Mouse (Mus musculus): Measurements from ENCODE around the gene Clstn3.
A peak's percentile ranks its signal among the peaks of the same experiment; 100 is the strongest.
"Not testable (repeated sequence)": the region's sequence is repeated elsewhere in the genome, so short reads cannot be mapped to it uniquely, and the experiment has no call there.

The Clstn3 gene

DNA sequence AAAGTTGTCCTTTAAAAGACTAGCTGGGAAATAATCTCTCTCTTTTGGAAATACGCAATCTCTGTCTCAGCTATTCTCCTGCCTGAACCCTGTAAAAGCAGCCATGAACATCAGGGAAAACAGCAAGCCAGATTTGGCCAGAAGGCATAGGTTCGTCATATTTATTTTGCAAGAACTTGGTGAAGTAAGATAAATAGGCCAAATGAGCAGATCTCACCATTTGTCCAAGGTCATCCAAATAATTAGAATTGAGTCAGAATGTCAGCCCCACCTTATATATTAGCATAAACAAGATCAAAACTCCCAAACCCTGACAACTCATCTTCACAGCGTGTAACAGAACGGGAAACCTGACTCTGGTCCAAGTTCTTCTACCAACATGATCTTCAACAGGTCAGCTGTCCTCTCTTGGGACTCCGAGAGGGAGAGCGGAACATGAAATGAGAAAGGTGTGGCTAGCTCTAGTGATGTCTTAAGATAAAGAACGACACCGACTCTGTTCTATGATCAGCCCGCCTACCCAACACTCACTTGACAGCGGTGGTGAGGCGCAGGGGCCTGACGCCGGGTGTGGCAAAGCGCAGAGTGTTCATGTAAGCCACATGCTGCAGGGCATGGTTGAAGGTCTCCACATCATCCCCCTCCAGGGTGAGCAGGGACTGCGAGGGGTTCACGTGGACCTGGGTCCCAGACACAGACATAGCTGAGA lies 15.5 kb downstream of the Clstn3 start:
- no peak for DNase-seq (ENCODE audit: low spot score)

DNA sequence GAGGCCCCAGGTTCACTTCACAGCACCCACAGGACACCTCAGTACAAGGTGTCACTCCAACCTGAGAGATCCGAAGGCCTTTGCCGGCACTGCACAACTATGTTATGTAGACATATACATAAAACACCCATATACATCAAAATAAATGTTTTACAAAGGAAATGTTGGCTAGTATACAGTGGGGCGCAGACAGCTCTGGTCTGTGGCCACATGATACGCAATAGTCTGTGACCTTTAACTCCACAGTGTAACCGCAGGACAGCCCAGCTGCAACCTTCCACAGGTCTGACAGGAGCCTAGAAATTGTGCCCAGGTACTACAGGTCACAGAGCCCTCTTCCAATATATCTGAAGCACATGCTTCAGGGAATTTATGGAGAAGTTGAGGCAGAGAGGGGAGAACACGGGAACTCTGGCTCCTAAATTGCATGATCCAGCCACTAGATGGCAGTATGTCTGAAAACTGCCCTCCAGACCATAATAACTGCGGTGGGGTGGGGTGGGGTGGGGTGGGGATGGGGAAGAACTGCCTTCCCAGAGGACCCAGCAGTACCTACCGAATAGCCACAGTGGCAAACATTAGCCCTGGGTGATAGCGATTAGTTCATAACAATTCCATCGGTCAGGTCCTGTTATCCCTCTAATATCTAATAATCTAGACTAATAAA lies 16.3 kb downstream of the Clstn3 start:
- DNase-seq (ENCODE audit: low spot score), result no peak

DNA sequence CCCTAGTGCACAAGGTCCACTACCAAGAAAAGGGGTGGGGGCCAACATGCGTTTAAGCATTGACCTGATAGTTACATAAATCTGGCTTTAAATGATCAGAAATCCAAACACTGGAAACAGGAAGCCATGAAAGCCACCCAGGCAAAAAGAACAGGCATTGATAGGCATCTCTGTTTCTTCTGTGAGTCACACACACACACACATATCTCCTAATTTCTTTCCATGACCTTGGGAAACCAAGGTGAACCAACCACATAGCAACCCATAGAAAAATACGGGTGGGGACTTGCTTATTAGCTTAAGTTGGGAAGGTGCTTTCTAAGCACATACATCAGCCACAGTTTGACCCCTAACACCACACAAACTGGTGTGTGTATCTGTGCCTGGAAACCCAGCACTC lies 17.2 kb downstream of the Clstn3 start:
- DNase-seq (ENCODE audit: low spot score), result no peak

DNA sequence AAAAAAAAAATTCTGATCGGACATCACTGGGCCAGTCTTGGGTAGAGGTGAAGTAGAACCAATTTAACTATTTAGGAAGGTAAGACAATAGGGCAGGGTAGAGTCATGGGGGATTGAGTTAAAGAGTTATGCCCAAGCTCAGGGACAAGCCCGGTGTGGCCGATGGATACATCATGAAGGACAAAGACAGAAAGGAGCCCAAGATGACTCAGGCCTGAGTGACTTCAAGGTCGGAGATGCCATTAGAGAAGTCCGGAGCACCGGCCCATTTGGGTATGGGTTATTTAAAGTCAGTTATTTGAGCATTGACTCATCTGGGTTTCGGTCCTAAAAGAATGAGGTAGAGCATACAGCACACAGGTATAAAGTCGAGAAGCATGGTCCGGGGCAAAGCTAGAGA lies 18.1 kb downstream of the Clstn3 start:
- no peak for DNase-seq (ENCODE audit: low spot score)

DNA sequence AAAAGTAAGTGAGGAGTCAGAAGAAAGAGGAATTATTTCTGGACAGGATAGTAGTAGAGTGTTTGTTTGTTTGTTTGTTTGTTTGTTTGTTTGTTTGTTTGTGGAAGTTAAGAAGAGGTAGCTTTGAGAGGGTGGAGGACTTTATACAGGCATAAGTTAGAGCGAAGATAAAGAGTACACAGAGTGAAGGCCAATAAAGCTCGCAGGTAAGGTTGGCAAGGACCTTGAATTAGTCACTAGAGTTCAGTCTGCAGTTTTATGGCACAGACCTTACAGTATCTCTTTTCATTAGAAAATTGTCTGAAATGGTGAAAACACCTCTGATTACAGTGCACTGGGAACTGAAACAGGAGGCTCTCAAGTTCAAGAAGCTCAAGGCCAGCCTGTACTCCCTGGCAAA lies 18.6 kb downstream of the Clstn3 start:
- no peak for DNase-seq (ENCODE audit: low spot score)

DNA sequence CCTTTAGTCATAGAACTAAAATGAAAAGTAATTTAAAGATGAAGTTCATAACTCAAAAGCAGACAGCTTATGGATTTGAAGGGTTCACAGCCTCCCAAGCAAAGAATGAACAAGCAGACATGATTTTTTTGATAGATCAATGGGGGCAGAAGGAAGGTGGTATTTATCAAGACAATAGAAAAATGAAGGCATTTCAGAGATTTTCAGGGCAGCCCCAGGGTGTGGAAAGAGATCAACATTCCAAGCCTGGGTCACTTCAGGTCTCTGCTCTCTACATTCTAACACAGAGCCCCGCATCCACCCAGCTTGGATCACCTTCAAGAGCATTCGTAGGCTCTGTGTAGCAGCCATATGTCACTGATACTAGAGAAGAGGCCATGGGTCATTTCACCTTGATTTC lies 21.3 kb downstream of the Clstn3 start:
- no peak for DNase-seq (ENCODE audit: low spot score)

DNA sequence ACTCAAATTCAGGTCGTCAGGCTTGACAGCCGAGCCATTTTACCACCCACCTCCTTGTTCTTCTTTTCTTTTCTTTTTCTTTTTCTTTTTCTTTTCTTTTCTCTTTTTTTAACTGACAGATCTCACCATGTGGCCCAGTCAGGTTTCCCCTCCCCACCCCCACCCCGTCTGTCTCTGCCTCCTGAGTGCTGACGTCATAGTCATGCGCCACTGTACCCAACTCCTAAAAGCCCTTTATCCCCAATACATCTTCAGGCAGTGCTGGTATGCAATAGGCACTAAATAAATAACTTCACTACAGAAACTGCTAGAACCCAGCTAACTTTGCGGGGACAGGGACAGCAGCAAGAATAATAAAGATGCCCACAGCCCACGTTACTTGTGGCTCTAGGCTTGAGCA lies 28.3 kb downstream of the Clstn3 start:
- no peak for DNase-seq (ENCODE audit: low spot score)

DNA sequence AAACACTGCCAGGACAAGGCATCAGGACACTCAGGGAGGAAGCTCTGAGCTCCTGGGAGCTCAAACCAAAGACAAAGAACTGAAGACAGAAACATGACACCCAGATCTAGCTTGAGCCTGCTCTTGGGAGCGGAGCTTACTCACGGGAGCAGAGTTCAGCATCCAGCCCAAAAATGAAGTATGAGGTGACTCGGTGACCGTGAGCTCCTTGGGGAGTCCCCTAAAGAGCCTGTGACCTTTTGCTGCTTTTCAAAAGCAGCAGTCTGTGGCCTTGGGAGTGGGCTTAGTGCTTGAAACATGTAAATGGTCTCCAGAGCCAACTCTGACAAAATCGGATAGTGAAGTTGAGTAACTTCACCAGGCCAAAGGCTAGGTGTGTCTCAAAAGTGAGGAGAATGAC lies 29.4 kb downstream of the Clstn3 start:
- no peak for DNase-seq (ENCODE audit: low spot score)

DNA sequence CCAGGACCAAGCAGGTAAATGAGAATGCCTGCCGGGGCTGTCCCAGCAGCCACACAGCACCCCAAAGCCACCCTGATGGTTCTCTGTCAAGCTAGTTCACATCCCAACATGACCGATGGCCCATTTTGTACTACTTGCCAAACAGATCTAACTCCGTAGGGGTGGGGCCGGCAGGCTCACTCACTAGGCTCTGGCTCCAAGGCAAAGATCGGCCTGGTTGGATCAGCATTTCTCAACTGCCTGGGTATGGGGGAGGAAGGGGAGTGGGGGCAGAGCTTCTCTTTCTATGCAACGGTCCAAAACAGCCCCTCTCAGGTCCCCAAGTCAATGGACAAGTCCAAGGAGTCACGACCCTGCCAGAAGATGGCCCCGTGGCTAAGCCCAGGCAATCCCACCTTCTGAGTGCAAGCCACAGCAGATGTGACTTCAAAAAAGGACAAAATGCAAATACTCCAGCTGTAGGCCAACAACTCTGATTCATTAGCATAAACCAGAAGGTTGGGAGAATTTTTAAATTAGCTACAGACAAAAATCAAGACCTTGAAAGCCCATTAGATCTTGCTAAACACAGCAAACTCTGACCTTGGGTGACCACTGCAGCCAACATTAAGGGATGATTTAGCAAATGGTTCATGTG lies 30.8 kb downstream of the Clstn3 start:
- DNase-seq (ENCODE audit: low spot score), result no peak

DNA sequence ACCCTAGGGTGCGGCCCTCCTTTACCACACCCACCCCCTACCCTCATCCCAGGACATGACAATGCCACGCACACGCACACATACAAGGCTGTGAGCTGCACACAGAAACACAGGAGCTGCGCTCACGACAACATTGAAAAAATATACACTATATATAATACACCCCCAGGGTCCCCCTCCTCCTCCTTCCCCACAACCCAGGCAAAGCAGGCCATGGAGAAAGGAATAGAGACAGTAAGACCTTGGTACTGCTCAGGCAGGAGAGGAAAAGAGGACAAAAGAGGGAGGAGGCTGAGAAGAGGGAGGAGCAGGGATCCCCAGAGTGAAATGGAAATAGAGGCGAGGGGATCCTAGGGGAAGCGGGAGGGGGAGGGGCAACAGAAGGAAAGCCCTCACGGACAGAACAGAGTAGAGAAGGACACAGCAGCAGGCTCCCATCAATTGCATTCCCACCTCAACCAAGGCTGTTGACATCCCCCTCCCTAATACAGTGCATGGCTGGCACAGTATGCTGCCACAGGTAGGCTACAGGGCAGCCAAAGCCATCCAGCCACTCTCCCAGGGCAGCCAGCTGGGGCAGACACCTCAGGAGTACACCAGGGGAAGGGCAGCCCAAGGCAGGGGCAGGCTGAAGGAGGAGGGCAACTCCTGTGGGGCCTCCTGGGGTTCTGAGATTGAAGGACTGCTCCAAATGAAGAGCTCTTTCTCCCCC lies 33.7 kb downstream of the Clstn3 start:
- no peak for DNase-seq (ENCODE audit: low spot score)

DNA sequence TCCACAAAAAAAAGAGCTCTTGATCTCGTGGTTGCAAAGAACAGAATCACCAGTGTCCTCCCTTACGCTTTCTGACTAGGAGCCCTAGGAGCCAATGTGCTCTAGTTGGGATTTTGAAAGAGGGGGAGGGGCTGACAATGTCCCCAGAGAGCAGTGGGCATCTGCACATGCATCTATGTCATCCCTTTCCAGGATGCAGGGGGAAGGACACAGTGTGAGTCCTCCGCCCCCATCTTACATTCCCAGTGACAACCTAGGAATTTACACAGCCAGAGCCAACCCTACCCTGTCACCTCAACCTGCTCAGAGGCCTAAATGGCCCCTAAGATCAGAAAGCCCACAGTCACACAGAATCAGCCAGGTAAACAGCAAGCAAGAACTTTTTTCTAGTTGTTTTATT lies 34.2 kb downstream of the Clstn3 start:
- DNase-seq (ENCODE audit: low spot score), result no peak

DNA sequence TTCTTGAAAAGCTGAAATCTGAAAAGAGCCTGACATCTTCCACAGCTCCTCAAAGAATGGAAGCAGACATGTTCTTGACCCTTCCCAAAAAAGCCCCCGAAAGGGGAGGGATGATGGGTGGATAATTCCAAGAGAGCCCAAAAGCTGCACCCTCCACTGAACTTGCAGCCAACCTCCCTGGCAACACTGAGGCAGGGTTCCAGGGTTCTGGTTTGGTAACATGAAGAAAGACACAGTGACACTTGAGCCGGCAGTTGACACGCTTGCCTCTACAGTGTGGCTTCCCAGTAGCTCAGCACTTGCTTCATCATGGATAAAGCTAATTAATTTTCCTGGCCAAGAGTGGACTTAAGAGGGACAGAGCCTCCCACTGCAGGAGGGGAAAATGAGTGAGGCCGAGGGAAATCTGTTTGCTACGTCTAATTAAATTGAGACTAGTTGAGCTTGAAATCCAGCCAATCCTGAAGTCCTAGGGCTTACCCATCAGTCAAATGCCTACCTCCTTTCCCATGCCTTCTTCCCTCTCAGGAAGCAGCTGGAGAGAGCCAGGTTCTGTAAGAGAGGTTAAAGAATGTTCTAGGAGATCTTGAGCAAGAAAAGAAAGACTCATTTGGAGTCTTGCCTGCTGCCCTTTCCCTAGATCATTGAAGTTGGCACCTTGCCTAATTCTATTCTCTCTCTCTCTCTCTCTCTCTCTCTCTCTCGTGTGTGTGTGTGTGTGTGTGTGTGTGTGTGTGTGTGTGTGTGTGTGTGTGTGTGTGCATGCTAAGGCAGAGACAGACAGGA lies 36.6 kb downstream of the Clstn3 start:
- no peak for DNase-seq (ENCODE audit: low spot score)

DNA sequence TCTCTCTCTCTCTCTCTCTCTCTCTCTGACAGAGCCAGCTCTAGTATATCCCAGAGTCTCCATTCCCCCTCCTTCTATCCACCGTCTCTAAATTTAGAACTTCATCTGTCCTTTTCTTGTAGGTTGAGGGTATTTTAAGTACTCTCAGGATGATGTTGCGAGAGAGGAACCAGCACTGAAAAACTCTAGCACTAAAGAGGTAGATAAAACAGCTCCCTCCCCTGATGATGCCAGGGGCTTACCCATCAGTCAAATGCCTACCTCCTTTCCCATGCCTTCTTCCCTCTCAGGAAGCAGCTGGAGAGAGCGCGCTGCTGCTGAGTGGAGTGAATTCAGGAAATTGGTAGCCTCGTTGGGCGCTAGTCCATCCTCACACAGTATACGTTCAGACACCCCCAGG lies 37.3 kb downstream of the Clstn3 start:
- DNase-seq (ENCODE audit: low spot score), result no peak

DNA sequence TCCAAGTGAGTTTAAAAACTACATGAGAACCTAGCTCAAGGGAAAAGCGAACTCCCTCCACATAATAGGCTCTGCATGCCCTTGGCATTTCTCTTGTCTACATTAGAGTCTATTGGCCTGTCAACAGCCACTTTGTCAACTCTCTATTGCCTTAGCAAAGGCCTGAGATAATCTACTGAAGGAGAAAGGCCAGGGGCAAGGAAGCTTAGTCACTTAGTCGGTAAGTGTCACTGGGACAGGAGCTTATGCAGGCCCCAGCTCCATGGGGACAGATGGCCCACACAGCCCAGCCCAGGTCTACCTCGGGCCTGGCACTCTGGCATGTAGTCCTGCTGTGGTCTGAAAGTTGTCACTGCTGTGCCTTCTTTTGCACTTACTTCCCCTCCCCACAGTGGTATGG lies 38.0 kb downstream of the Clstn3 start:
- DNase-seq (ENCODE audit: low spot score), result no peak

DNA sequence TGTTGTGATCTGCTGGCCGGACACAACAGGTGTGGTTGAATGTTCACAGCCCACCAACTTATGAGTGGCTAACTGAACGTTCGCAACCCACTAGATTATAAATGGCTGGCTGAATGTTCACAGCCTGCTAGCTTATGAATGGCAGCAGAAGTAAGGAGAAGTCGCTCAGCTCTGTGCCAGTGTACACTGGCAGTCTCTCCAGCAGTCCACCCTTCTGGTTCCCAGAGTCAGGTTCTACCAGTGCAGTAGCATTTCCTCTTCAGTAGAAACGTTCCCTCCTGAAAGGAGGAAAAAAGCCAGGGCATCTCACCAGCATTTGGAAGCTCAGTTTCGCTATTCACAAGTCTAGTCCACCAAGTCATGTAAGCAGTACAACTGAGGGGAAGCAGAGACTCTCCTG lies 39.1 kb downstream of the Clstn3 start:
- no peak for DNase-seq (ENCODE audit: low spot score)

DNA sequence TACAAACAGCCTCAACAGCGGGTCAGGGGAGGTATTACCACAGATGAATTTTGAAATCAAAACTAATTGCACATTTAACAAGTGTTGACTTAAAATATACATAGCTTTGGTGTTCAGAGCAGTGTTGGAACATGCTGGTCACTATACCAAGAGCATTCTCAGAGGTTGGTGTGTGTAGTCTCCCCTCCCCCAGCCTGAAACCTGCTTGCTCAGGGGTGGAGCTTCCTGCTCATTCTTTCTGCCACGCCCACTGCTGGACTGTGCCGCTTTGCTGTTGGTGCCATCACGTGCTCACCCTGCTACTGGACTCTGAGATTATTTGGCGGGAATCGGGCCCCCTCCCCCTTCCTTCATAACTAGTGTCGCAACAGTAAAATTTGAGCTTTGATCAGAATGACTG lies 39.6 kb downstream of the Clstn3 start:
- DNase-seq (ENCODE audit: low spot score), result not testable (repeated sequence)

DNA sequence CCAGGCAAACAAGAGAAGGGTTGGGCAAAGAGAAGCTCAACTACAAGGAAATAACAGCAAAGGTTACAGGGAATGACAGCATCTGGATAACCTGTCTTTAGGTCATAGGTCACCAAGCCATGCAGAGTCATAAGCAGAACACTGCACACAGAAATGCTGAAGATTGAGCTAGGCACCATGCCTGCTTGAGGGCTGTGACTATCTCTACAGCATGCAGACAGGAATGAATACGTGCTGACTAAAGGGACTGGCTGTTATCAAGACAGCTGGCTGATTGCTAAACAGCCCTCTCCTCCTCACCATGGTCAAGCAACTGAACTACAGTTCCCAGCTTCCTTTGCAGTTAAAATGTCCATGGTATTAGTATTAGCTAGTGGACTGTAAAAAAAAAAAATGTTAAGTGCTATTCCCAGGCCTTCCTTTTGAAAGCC lies 40.5 kb downstream of the Clstn3 start:
- DNase-seq (ENCODE audit: low spot score), result no peak

DNA sequence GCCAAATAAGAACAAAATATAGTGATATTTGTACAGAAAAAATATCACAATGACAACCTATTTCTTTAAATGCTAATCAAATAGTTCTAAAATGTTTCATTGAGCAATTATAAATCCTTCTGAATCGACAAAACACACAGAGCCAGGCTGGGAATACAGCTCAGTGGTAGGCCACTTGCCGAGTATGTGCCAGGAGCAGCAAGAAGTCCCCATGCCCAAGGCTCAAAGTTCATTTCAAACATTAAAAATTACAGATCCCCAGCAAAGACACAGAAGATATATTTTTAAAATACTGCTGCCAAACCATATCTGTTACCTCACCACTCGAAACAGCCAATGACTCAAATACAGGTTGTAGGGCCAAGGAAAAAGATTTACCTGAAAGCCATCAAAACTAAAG lies 45.9 kb downstream of the Clstn3 start:
- DNase-seq (ENCODE audit: low spot score), result no peak

DNA sequence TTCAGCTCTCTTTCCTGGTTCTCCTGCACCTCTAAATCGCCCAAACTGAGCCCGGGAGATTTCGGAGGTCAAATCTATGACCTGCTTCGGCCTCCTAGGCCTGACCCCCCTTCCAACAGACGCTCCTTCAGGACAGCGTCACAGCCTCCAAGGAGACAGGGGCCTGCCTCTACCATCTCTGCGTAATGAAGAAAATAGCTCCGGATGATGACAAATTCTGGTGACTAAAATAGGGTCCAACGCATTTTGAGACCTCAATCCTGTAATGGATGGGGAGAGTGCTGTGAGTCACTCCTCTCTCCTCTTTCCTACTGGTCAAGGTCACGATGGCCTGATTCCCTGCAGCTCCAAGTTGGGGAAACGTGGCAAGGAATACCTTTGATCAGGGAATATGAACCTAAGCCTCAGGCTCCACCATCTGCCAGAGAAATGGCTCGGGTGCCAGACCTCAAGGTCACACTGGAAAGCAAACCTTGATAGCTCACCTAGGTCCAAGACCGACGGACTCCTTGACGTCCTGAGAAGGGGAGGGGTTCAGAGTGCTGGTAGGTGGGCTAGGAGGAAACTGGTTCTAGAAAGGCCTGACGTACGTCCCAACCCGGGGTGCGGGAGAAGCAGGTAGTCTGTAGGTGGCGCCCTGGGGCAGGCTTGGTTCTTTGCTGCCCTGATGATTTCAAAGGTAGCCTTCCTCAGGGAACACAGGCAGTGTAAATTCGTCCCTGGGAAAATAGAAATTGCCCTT lies 49.1 kb downstream of the Clstn3 start:
- DNase-seq (ENCODE audit: low spot score), result peak; percentile 80

DNA sequence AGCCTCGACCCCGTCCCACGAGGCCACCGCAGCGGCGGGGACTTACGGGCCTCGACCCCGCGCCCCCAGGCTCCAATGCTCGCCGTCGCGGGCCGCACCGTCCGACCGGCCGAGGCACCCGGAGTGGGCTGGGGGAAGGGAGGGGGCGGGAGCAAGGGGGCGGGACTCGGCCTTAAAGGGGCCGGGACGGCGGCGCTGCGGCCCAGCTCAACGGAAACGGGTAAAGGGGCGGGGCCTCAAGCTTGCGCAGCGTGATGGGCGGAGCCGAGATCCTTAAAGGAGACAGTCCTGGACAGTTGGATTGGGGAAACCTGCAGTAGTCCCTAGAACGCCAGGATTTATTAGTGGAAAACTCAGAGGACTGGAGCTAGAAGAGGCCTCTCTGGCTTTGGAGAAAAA lies 49.7 kb downstream of the Clstn3 start, which contains the start of gene Pex5:
Gene Pex5, minus strand, starts transcription at position 141 of the 399 bp plus-strand sequence.
- peak; percentile 95 for DNase-seq (ENCODE audit: low spot score)

All from ovary, postnatal 36 days (tissue).